Mouse (Mus musculus): Measurements from ENCODE around the gene Zfp335. TPM values are rescaled to one million over a fixed set of nuclear protein-coding genes. Genes with fewer than 3 reads are reported as not detected.
A peak's percentile ranks its signal among the peaks of the same experiment; 100 is the strongest.

Gene Zfp335
- 6.8 and 6.9 TPM in 2 replicates for polyA plus RNA-seq (2014; fragmentation: Nextera tagmentation; extraction: Ambion mirVana)

- Histone ChIP-seq H3K4me3 (ENCODE audit: control insufficient read depth in 1 of 2, insufficient read depth in 1 of 2, low read depth in 1 of 2, low read length in 2 of 2) (peak within 1 kb of the TSS; percentile 88 to 92), H3K4me2 (ENCODE audit: low read length) (peak within 1 kb of the TSS; percentile 73), H3K27me3 (ENCODE audit: control insufficient read depth, insufficient read depth, low read length) (no peaks in the 10 kb centered on the region), H3K9ac (ENCODE audit: low read length) (peak within 1 kb of the TSS; percentile 92), H3K9me3 (ENCODE audit: control insufficient read depth, low read length) (peaks cover under 1% of the 10 kb centered on the region), H3K36me3 (ENCODE audit: control insufficient read depth, insufficient read depth, low read length) (peaks cover 36% of the 10 kb centered on the region), H3K27ac (replicated peaks in 1 of 2; ENCODE audit: control insufficient read depth in 1 of 2, insufficient read depth in 1 of 2, low read depth in 2 of 2, low read length in 2 of 2) (peak within 1 kb of the TSS; percentile 98 to 100), H3K4me1 (ENCODE audit: control insufficient read depth in 2 of 2, insufficient read depth in 2 of 2, low read length in 2 of 2) (peaks cover 10 to 21% of the 10 kb centered on the region in 2 experiments)
- ATAC-seq (ENCODE audit: insufficient number of reproducible peaks, insufficient read depth, low FRiP score, low read depth) = peak; percentile 86
- under 1% methylated on average over 90 of the region's 91 CpGs for WGBS
These were observed at the start of gene Zfp335 for GRCm38 (mm10) chr2:164911086-164912048. Gene Zfp335, minus strand, starts transcription at chr2:164911757.

GRCm38 (mm10) chr2:164960716-164961441 lies 49.3 kb upstream of the Zfp335 start, which contains the start of gene Slc12a5:
Gene Slc12a5, plus strand, starts transcription at chr2:164960802.
- WGBS = 2% methylated on average over 33 of the region's 54 CpGs
- H3K4me2 ChIP-seq (ENCODE audit: low read length) = peak within 1 kb of the TSS; percentile 71
- no peaks in the 10 kb centered on the region for H3K36me3 ChIP-seq (ENCODE audit: control insufficient read depth, insufficient read depth, low read length)
- ATAC-seq (ENCODE audit: insufficient number of reproducible peaks, insufficient read depth, low FRiP score, low read depth) = peak; percentile 75
- no peaks in the 10 kb centered on the region for H3K9me3 ChIP-seq (ENCODE audit: control insufficient read depth, low read length)
- H3K27ac ChIP-seq (replicated peaks in 1 of 2; ENCODE audit: control insufficient read depth in 1 of 2, insufficient read depth in 1 of 2, low read depth in 2 of 2, low read length in 2 of 2) = no peak within 1 kb of the TSS
- H3K9ac ChIP-seq (ENCODE audit: low read length) = peak within 1 kb of the TSS; percentile 54; the same call in 1 of the 2 replicates
- H3K4me1 ChIP-seq (ENCODE audit: control insufficient read depth in 2 of 2, insufficient read depth in 2 of 2, low read length in 2 of 2) = peaks cover 0 to 10% of the 10 kb centered on the region in 2 experiments; a peak in 3 of 4 replicates
- peak within 1 kb of the TSS; percentile 58 to 59 for H3K4me3 ChIP-seq (ENCODE audit: control insufficient read depth in 1 of 2, insufficient read depth in 1 of 2, low read depth in 1 of 2, low read length in 2 of 2)
- H3K27me3 ChIP-seq (ENCODE audit: control insufficient read depth, insufficient read depth, low read length) = peaks cover 10% of the 10 kb centered on the region

- peaks cover 26% of the 10 kb centered on the region for H3K27me3 ChIP-seq (ENCODE audit: control insufficient read depth, insufficient read depth, low read length)
- no peak overlapping the region for H3K4me3 ChIP-seq (ENCODE audit: control insufficient read depth in 1 of 2, insufficient read depth in 1 of 2, low read depth in 1 of 2, low read length in 2 of 2)
- H3K9ac ChIP-seq (ENCODE audit: low read length) = no peak overlapping the region
- no peaks in the 10 kb centered on the region for H3K9me3 ChIP-seq (ENCODE audit: control insufficient read depth, low read length)
- no peak overlapping the region for H3K4me2 ChIP-seq (ENCODE audit: low read length)
- no peaks in the 10 kb centered on the region for H3K36me3 ChIP-seq (ENCODE audit: control insufficient read depth, insufficient read depth, low read length)
- no peak for ATAC-seq (ENCODE audit: insufficient number of reproducible peaks, insufficient read depth, low FRiP score, low read depth)
- no peak overlapping the region for H3K27ac ChIP-seq (replicated peaks in 1 of 2; ENCODE audit: control insufficient read depth in 1 of 2, insufficient read depth in 1 of 2, low read depth in 2 of 2, low read length in 2 of 2)
- 65% methylated on average over 9 of the region's 9 CpGs for WGBS
- peaks cover 0 to 15% of the 10 kb centered on the region in 2 experiments; a peak in 3 of 4 replicates for H3K4me1 ChIP-seq (ENCODE audit: control insufficient read depth in 2 of 2, insufficient read depth in 2 of 2, low read length in 2 of 2)
These were observed 46.2 kb upstream of the Zfp335 start for GRCm38 (mm10) chr2:164957548-164958315.

- no peak overlapping the region for H3K4me3 ChIP-seq (ENCODE audit: control insufficient read depth in 1 of 2, insufficient read depth in 1 of 2, low read depth in 1 of 2, low read length in 2 of 2)
- no peak for ATAC-seq (ENCODE audit: insufficient number of reproducible peaks, insufficient read depth, low FRiP score, low read depth)
- H3K4me2 ChIP-seq (ENCODE audit: low read length) = no peak overlapping the region
- WGBS = 29% methylated on average over 5 of the region's 5 CpGs
- no peak overlapping the region for H3K9ac ChIP-seq (ENCODE audit: low read length)
- peaks cover 41% of the 10 kb centered on the region for H3K27me3 ChIP-seq (ENCODE audit: control insufficient read depth, insufficient read depth, low read length)
- H3K9me3 ChIP-seq (ENCODE audit: control insufficient read depth, low read length) = no peaks in the 10 kb centered on the region
- peaks cover 0 to 14% of the 10 kb centered on the region in 2 experiments; a peak in 3 of 4 replicates for H3K4me1 ChIP-seq (ENCODE audit: control insufficient read depth in 2 of 2, insufficient read depth in 2 of 2, low read length in 2 of 2)
- H3K27ac ChIP-seq (replicated peaks in 1 of 2; ENCODE audit: control insufficient read depth in 1 of 2, insufficient read depth in 1 of 2, low read depth in 2 of 2, low read length in 2 of 2) = no peak overlapping the region
- H3K36me3 ChIP-seq (ENCODE audit: control insufficient read depth, insufficient read depth, low read length) = no peaks in the 10 kb centered on the region
These were observed 44.6 kb upstream of the Zfp335 start for GRCm38 (mm10) chr2:164956195-164956594.

- 61% methylated on average over 4 of the region's 4 CpGs for whole genome bisulfite sequencing
- ATAC-seq (ENCODE audit: insufficient number of reproducible peaks, insufficient read depth, low FRiP score, low read depth) = no peak
- Histone ChIP-seq H3K9me3 (ENCODE audit: control insufficient read depth, low read length) (no peaks in the 10 kb centered on the region), H3K27me3 (ENCODE audit: control insufficient read depth, insufficient read depth, low read length) (peaks cover 46% of the 10 kb centered on the region), H3K4me3 (ENCODE audit: control insufficient read depth in 1 of 2, insufficient read depth in 1 of 2, low read depth in 1 of 2, low read length in 2 of 2) (no peak overlapping the region), H3K9ac (ENCODE audit: low read length) (no peak overlapping the region), H3K4me2 (ENCODE audit: low read length) (no peak overlapping the region), H3K4me1 (ENCODE audit: control insufficient read depth in 2 of 2, insufficient read depth in 2 of 2, low read length in 2 of 2) (peaks cover 0 to 10% of the 10 kb centered on the region in 2 experiments; a peak in 2 of 4 replicates), H3K36me3 (ENCODE audit: control insufficient read depth, insufficient read depth, low read length) (no peaks in the 10 kb centered on the region), H3K27ac (replicated peaks in 1 of 2; ENCODE audit: control insufficient read depth in 1 of 2, insufficient read depth in 1 of 2, low read depth in 2 of 2, low read length in 2 of 2) (no peak overlapping the region)
These were observed 44.2 kb upstream of the Zfp335 start for GRCm38 (mm10) chr2:164955725-164956124.

GRCm38 (mm10) chr2:164953224-164953623 lies 41.7 kb upstream of the Zfp335 start:
- WGBS = 3% methylated on average over 21 of the region's 21 CpGs
- H3K36me3 ChIP-seq (ENCODE audit: control insufficient read depth, insufficient read depth, low read length) = no peaks in the 10 kb centered on the region
- peaks cover 68% of the 10 kb centered on the region for H3K27me3 ChIP-seq (ENCODE audit: control insufficient read depth, insufficient read depth, low read length)
- peak; percentile 55 for ATAC-seq (ENCODE audit: insufficient number of reproducible peaks, insufficient read depth, low FRiP score, low read depth)
- H3K9ac ChIP-seq (ENCODE audit: low read length) = no peak overlapping the region
- 0 out of 2 replicates have a peak overlapping the region, but pooled peaks have one; percentile 23 for H3K4me2 ChIP-seq (ENCODE audit: low read length)
- no peak overlapping the region for H3K27ac ChIP-seq (replicated peaks in 1 of 2; ENCODE audit: control insufficient read depth in 1 of 2, insufficient read depth in 1 of 2, low read depth in 2 of 2, low read length in 2 of 2)
- no peaks in the 10 kb centered on the region for H3K9me3 ChIP-seq (ENCODE audit: control insufficient read depth, low read length)
- H3K4me1 ChIP-seq (ENCODE audit: control insufficient read depth in 2 of 2, insufficient read depth in 2 of 2, low read length in 2 of 2) = peaks cover 0 to 5% of the 10 kb centered on the region in 2 experiments; a peak in 2 of 4 replicates
- H3K4me3 ChIP-seq (ENCODE audit: control insufficient read depth in 1 of 2, insufficient read depth in 1 of 2, low read depth in 1 of 2, low read length in 2 of 2) = no peak overlapping the region

- peaks cover 76% of the 10 kb centered on the region for H3K27me3 ChIP-seq (ENCODE audit: control insufficient read depth, insufficient read depth, low read length)
- peaks cover 0 to 5% of the 10 kb centered on the region in 2 experiments; a peak in 2 of 4 replicates for H3K4me1 ChIP-seq (ENCODE audit: control insufficient read depth in 2 of 2, insufficient read depth in 2 of 2, low read length in 2 of 2)
- no peaks in the 10 kb centered on the region for H3K9me3 ChIP-seq (ENCODE audit: control insufficient read depth, low read length)
- H3K36me3 ChIP-seq (ENCODE audit: control insufficient read depth, insufficient read depth, low read length) = no peaks in the 10 kb centered on the region
- no peak overlapping the region for H3K27ac ChIP-seq (replicated peaks in 1 of 2; ENCODE audit: control insufficient read depth in 1 of 2, insufficient read depth in 1 of 2, low read depth in 2 of 2, low read length in 2 of 2)
- ATAC-seq (ENCODE audit: insufficient number of reproducible peaks, insufficient read depth, low FRiP score, low read depth) = no peak
- no peak overlapping the region for H3K4me2 ChIP-seq (ENCODE audit: low read length)
- 42% methylated on average over 13 of the region's 13 CpGs for WGBS
- no peak overlapping the region for H3K4me3 ChIP-seq (ENCODE audit: control insufficient read depth in 1 of 2, insufficient read depth in 1 of 2, low read depth in 1 of 2, low read length in 2 of 2)
- no peak overlapping the region for H3K9ac ChIP-seq (ENCODE audit: low read length)
These were observed 40.9 kb upstream of the Zfp335 start for GRCm38 (mm10) chr2:164952448-164952847.
